Mouse (Mus musculus) ovary, adult 18-20 months (tissue): ENCODE results near the gene Hnrnpl.
"Not testable (repeated sequence)": the region's sequence is repeated elsewhere in the genome, so short reads cannot be mapped to it uniquely, and the experiment has no call there.

ENCODE experiments used
- DNase-seq: peaks from one replicate; pipeline ENCODE4 v3.0.0; 2022; ENCODE audit warnings: low spot score, mixed read lengths

Gene Hnrnpl

DNA sequence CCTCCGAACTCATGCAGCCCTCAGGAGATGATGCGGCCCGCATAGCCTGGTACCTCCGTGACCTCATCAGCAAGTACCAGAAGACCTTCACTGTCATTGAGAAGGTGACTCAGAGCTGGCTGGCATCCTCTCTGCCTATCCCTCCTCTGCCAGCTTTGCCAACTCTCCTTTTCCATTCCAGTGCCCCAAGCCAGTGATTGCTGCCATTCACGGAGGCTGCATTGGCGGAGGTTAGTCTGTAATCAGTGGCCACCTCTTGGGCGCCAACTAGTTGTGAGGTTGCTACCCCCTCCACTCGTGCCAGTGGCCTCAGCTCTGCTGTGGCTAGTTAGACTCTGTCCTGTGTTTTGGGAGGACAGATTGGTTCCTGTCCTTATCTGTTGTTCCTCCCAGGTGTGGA lies 21.5 kb downstream of the Hnrnpl start:
- no peak for DNase-seq

DNA sequence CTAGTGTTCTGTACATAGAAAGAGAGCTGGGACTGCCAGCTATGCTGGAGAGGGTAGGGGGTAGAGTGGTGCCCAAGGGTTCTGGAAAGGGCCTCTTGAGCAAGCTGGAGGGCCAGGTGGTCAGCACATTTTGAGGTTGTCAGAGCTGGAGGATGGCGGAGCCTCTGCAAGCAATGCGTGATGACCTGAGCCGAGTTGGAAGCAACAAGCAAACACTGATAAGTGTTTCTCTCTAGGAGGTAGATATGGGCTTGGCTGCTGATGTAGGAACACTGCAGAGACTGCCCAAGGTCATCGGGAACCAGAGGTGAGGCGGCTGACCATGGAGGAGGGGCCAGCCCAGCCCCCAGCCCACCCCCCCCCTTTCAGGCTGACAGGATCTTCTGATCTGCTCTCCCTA lies 22.6 kb downstream of the Hnrnpl start:
- DNase-seq = no peak

DNA sequence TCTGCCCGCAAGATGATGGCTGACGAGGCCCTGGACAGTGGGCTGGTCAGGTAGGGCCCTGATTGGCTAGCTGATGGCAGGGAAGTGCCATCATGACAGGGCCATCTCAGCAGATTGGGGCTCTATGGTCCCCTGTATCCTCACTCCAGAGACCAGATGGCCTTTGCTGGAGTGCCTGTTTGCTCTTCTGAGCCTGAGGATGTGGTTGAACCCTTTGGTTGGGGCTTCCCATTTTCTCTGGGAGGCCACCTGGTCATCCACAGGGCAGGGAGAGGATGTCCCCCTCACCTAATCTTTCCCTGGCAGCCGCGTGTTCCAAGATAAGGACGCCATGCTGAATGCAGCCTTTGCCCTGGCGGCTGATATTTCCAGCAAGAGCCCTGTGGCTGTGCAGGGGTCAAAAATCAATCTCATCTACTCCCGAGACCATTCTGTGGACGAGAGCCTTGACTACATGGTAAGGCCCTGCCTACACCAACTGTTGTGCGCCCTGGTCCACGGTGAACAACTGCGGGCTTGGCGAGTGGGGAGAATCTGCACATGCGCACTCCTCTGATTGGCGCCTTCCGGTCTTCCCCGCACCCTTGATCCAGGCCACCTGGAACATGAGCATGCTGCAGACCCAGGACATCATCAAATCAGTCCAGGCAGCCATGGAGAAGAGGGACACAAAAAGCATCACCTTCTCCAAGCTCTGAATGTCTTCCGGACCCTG lies 23.2 kb downstream of the Hnrnpl start:
- DNase-seq = no peak

DNA sequence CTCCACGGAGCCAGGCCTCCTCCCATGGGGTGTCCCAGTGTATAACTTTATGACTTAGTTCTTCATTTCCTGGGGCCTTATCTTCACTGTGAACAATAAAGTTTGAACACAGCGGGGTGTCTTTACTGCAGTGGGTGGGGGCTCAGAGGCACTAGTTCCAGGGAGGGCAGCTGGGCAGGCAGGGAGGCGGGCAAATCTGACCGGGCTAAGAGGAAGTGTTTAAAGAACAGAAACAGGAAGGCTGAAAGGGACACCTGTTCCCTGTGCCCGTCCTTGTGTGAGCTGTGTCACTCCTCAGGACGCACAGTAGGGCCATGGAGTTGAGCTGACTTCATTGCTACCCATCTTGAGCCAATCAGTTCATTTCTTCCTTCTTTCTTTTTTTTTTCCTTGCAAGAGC lies 23.8 kb downstream of the Hnrnpl start:
- DNase-seq = no peak

DNA sequence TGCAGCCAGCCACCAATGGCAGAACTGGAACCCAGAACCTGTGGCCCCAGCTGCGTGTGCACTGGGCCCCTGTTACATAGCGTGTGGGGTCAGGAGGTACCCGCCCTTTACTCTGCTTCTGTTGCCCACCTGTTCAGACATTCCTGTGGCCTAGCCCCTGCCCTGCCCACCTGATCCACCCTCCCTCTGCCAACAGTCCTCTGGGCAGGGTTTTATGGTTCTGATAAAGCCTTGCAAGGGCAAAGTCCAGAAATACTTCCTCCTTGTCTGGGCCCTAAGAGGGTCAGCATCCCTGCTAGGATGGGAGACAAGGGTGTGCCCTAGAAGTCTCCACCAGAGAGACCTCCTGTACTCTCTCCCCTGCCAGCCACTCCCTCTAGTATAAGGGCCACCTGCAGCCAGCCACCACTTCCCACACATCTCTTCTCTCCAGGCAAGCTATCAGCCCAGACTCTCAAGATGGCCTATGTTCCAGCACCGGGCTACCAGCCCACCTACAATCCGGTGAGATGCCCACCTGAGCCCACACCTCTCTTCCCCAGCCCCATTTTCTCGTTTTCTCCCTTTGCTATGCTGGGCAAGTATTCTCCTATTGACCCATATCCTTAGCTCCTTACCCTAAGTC lies 25.5 kb downstream of the Hnrnpl start, which contains the start of gene Lgals4:
TSS of gene Lgals4 (plus strand) at position 132 of the 625 bp plus-strand sequence.
- DNase-seq = no peak

DNA sequence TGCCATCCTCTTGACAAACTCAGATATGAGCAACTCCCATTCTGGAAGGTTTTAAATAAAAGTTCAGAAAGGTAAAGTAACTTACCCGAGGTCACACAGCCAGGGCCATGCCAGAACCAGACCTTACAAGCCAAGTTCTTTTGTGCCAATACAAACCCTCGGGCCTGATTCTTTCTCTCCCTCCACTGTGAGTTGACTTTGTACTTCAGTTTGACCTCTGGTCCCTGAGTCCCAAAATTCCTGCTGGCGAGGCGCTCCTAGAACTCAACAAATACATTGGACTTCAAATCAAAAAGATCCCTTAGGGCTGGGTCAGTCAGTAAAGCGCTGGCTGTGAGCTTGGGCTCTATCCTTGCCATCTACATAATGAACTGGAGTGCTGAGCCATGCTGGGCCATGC lies 28.6 kb downstream of the Hnrnpl start:
- DNase-seq = no peak

DNA sequence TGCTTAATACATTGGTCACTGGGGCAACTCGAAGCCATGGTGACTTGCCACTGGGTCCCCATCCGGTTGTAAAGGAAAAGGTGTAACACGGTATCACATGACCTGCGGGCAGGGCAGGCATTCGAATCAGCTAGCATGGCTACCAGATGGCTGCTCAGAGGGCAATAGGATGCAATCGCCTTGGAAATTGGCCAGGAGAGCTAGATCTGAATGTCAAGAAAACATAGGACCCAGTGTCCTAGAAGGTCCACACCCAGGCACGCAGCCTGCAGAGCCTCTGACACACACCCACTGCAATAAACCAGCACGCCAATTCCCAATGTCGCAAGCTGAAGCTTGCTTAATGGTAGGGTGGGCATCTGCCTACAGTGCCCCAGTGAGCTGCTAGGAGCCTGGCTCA lies 30.0 kb downstream of the Hnrnpl start:
- DNase-seq = no peak

DNA sequence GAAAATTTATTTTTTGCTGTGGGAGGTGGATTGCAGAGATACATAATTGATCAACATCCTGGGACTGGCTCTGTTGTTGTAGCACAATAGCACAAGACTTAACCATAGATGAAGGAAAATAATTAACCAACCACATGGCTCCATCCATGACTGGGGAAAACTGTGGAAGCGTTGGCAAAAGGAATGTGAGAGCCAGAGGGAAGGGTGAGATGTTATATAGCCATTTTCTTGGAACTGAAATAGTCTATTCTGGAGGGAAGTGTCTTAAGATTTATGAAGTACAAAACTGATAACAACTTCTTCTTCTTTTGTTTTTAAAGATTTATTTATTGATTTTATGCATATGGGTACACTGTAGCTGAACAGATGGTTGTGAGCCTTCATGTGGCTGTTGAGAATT lies 38.9 kb downstream of the Hnrnpl start:
- no peak for DNase-seq

DNA sequence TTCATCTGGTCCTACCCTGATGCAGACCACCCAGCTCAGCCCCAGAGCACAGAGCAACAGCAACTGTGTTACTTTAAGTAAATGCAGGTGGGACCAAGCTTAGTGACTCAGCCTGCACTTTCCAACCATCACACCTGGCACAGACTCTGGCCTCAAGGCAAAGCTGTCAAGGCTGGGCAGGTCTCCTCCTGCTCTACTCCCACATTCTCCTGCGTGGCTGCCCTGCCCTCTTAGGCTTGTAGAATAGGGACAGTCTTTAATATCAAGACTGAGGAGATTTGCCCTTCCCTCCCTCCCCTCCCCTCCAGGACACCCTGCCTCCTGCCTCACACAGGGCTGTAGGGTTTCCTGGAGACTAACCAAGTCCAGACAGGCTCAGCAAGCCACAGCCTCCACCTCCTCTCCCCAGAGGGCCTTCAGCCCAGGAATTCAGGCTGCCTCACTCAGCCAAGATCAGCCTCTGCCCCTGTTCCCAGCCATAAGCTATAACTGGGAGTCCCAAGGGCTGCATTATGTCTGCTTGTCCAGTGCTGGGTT lies 41.4 kb downstream of the Hnrnpl start:
- DNase-seq = no peak

DNA sequence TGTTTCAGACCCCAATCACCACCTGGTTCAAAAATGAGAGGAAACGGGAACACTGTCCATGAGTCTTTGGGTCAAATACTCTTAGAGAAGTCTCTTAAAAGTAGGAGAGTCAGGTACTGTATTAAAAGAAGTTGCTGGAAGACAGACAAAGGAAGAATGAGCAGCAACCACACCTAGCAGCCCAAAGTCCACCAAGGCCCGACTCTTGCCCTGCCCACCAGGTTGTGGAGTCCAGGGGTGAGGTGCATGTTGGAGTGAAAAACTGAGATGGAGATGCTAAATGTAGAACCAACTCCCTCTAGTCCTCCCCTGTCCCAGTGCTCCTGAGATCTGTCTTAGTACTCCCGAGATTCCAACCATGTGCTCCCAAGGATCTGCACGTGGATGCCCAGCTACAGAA lies 42.3 kb downstream of the Hnrnpl start:
- DNase-seq = no peak

DNA sequence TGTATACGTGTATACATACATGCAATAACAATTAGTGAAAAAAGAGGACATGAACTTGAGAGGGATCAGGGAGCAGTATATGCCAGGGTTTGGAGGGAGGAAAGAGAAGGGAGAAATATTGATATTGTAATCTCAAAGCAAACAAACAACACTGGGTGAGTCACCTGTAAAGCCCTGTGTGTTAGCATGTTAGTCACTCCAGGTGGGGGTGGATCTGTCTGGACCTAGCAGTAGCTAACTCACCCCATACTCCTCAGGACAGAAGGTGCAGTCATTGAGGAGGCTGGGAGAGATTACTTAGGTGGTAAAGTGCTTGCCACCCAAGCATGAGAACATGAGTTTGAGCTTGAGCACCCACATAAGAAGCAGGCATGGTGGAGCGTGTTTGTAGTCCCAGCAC lies 51.6 kb downstream of the Hnrnpl start:
- DNase-seq = no peak

DNA sequence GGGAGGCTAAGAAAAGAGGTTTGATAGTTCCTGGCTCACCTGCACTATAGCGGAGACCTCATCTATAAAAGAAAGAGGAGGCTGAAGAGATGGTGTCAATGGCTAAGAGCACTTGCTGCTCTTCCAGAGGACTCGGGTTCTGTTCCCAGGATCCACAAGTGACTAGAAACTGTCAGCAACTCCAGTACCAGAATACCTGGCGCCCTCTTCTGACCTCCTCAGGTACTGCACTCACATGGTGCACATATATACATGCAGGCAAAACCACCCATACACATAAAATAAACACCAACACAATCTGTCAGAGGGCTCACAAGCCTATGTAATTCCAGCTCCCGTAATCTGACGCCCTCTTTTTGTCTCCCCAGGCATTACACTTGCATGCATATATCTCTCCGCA lies 52.6 kb downstream of the Hnrnpl start:
- DNase-seq = no peak

DNA sequence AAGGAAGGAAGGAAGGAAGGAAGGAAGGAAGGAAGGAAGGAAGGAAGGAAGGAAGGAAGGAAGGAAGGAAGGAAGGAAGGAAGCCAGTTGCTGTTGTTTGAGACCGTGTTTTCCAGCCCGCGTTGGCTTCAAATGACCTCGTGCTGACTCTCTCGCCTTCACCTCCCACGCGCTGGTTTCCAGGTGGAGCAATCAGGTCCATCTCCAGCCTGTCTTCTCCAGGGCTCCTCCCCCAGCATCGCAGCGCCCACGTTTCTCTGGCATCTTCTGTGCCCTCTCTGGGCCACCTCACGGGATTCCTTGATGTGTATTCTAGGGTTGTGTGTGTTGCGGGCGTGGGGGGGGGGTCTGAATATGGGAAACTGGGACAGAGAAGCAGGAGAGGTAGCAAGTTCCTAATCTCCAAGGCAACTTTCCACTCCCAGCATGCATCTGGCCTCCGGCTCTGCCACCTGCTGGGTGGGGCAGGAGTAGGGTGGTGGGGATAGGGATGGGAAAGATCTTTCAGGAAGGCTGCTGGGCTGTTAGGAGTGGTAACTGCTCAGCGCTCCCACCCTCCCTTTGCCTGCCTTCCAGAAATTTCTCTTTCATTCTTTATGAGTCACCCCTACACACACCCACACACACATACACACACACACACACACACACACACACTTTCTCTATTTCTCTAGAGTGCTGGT lies 54.6 kb downstream of the Hnrnpl start:
- DNase-seq = peak; percentile 26

DNA sequence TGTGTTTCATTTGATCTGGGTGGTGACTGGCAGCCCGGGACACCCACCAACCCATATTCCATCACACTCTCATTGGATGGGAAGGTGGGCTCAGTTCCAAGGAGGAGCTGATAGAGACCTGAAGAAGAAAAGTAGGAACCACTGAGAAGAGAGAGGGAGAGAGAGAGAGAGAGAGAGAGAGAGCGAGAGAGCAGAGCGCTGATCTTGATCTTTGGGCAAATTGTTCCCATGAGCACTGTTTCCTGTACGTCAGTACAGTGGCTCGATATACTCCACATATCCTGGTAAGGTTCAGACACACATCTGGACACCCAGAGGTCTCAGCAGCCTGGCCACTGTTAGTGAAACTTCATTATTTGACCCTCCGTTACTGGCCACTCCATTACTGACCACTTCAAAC lies 55.2 kb downstream of the Hnrnpl start, which contains the start of gene Lgals7:
TSS of gene Lgals7 (plus strand) at position 314 of the 400 bp plus-strand sequence.
- no peak for DNase-seq

DNA sequence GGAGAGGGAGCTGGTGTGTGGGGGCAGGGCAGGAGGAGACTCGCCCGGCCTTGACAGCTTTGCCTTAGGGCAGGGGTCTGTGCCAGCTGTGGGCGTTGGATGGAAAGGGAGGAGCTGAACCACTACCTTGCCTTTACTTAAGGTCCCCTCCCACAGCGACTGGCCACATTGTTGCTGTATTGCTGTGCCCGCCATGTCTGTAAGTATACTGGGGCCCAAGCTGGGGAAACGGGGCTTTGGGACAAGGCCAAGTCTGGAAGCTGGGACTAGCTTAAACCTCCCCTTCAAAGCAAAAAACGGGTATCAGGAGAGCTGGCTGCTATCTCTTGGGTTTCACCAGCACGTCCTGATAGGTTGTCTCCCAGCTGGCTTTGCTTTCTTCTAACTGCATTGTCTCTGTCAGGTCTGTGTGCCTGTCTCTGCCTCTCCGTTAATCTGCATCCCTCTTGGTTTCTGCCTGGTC lies 56.0 kb downstream of the Hnrnpl start:
- DNase-seq = no peak

DNA sequence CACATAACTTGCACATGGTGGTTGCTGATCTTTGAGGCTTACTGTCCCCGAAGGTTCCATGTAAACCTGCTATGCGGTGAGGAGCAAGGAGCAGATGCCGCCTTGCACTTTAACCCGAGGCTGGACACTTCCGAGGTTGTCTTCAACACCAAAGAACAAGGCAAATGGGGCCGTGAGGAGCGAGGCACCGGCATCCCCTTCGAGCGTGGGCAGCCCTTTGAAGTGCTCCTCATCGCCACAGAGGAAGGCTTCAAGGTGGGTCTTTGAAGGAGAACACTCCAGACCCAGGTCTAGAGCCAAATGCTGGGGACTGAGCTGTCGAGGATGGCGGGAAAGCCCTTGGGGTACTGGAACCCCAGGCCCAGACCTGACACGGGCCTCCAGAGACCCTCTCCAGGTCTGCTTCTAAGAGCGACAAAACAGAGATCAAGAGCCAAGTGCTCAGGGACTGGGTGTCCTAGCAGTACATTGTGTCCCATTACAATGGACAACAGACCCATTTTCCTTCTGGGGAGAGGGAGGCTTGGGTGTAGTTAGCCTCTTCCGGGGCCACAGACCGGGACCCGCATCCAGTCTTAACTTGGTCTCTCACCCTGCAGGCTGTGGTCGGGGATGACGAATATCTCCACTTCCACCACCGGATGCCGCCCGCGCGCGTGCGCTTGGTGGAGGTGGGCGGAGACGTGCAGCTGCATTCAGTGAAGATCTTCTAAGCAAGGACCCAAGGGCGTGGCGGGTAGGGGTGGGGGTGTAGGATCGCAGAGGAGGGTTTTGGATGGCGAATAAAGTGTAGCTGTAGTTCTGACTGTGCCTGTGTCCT lies 57.4 kb downstream of the Hnrnpl start:
- peak; percentile 75 for DNase-seq

DNA sequence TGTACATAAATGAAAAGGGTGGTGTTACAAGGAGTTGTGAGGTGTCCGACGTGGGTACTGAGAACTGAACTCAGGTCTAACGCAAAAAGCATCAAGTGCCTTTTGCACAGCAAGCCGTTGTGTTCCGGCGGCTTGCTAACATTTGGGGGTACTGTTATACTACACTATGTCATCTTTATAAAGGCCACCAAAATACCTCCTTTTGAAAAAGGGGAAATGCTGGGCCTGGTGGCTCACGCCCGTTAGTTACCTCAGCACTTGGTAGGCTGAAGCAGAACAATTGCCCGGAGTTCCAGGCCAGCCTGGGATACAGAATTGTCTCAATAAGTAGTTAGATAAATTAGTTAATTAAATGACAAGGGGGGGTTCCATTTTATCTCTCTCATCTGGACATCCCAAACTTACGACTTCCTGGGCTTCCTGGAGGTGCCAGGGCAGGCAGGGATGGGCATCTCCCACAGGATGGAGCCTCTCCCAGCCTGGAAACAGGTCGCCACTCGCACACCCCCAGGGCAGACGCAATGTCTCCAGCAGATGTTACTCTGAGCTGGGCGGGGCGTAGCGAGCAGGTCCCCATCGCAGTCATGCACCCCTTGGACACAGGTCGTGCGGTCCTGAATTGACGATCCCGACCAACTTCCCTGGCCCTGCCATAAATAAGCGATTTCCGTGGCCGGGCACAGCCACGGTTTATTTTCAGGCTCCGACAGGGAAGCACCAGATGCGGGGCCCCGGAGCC lies 58.6 kb downstream of the Hnrnpl start:
- DNase-seq = no peak

DNA sequence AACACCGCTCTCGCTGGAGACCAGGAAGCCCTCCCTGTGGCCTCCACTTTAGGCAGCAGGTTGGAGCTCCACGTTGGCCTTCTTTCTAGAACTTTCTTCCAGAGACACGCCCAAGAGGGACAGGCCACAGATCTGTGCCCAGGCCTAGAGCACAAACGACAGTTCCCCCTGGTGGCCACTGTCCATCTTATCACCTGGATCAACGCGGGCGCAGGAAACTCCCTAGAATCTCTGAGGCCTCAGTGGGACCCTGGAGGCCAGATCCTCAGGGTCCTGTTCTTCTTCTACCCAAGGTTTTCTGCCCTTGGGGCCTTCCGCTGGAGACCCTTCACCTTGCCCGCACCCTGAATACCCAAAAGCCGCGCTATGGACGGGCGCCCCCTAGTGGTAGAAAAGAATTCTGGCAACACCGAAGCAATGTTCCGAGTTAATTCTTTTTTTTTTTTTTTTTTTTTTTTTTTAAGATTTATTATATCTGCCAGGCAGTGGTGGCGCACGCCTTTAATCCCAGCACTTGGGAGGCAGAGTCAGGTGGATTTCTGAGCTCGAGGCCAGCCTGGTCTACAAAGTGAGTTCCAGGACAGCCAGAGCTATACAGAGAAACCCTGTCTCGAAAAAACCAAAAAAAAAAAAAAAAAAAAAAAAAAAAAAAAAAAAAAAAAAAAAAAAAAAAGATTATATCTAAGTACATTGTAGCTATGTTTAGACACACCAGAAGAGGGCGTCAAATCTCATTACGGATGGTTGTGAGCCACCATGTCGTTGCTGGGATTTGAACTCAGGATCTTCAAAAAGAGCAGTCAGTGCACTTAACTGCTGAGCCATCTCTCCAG lies 59.4 kb downstream of the Hnrnpl start:
- not testable (repeated sequence) for DNase-seq

DNA sequence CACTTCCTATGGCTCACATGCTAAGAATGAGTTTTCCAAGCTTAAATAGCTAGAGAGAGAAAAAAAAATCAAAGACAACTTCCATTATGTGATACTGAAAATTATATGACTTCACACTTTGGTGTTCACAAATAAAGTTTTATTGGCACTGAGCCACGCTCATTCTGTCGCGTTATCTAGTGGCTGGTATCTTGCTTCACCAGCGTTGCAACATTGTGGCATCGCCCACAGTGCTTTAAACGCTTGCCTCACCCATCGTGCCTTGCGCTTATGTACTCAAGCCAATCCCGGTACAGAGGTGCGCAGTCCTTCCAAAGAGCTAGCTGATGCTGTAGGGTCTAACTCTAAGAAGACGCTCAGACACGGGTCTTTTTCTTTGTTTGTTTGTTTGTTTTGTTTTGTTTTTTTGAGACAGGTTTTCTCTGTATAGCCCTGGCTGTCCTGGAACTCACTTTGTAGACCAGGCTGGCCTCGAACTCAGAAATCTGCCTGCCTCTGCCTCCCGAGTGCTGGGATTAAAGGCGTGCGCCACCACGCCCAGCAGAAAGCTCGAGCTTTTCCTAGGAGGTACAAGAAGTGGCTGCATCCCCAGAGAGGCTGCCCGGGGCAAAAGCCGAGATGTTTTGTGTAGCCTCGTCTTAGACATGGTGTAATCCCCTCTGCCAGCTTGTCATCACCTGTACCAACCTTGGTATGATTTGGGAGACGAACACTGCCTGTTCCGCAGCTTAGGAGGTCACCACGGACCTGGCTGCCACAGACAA lies 62.7 kb downstream of the Hnrnpl start:
- DNase-seq = no peak
